Mouse (Mus musculus): ENCODE data around the gene Camkk1.
A peak's percentile ranks its signal among the peaks of the same experiment; 100 is the strongest.

Camkk1 gene

DNA sequence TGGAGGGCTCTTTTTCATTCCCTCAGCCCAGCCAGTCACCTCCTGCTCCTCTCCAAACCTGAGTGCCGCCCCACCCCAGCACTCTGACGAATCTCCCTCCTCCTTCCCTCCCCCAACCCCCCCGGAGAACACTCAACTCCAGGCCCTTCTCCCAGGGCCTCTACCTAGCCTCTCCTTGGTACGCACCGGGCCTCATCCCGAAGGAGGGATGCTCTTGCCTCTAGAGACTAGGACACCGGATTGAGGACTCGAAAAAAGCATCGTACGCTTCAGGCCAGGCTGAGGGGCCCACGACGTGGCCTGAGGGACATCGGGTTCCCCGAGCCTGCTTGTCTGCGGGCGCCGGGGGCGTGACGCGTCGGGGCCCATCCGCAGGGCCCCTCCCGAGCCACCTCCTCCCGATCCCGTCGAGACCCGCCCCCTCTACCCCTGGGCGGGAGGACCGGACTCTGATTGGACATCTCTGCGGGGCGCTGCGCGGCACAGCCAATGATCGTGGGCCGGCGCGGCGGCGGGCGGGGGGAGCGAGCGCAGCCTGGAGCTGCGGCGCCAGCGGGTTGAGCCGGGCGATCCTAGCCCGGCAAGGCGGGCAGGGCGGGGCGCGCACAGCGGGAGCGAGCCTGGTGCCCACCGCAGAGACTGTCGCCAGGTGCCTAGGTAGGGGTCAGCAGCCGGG, at the start of gene Camkk1:
TSS of gene Camkk1 (plus strand) at position 538 of the 676 bp plus-strand sequence.
- DNase-seq = peak; percentile 95

DNA sequence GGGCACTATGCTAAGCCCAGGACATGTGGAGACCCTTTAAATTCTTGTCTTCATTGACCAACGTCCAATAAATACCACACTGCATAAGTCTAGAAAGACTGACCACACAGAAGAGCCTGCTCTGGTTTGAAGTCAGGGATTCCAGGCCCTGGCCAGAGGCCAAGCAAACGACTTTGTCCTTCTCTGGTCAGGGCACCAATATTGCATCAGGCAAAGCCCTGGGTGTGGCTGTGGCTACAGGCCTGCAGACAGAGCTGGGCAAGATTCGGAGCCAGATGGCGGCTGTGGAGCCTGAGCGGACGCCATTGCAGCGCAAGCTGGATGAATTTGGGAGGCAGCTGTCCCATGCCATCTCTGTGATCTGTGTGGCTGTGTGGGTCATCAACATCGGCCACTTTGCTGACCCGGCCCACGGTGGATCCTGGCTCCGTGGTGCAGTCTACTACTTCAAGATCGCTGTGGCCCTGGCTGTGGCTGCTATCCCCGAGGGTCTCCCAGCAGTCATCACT, 43.8 kb upstream of the Camkk1 start:
- no peak for DNase-seq

DNA sequence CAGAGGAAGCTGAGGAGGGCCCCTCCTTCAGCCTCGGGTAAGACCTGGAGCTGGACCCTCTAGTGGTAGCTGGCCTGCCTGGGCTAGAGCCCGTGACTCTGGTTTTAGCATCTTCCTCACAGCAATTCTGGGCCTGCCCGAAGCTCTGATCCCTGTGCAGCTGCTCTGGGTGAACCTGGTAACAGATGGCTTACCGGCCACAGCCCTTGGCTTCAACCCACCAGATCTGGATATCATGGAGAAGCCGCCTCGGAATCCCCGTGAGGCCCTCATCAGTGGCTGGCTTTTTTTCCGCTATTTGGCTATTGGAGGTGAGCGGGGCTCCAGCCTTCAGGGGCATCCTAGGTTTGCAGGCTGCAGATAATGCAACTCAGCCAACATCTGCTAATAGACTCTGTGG, 36.3 kb upstream of the Camkk1 start:
- no peak for DNase-seq

DNA sequence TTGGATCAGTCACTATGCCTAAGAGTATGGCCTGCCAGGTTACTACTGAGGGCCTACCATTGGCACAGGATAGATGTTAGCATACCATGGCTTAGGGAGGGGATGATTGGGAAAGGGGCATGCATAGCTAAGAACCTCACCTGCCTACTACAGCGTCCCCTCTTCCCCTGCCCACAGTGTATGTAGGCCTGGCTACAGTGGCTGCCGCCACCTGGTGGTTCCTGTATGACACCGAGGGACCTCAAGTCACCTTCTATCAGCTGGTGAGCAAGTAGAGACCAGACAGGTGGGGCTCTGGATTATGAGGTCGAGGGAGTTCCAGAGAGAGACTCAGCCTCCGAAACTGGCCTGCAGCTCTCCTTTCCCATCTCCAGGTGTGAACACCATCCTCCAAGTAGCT, 35.5 kb upstream of the Camkk1 start:
- no peak for DNase-seq

DNA sequence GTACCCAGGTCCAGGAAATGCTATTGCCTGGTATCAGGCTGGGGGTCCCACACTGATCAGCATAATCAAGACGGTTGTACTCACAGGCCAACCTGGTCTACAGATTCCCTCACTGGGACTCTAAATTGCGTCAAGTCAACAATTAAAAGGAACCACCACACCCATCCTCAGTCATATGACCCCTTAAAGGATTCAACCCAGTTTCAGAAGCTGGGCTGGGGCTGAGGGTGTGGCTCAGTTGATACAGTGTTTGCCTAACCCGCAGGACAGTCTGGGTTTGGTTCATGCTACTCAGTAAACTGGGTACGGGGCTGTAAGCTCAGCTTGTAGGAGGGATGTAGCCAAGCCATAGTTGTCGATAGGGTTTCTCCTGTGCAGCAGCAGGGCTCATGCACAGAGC, 32.1 kb upstream of the Camkk1 start:
- DNase-seq = no peak

DNA sequence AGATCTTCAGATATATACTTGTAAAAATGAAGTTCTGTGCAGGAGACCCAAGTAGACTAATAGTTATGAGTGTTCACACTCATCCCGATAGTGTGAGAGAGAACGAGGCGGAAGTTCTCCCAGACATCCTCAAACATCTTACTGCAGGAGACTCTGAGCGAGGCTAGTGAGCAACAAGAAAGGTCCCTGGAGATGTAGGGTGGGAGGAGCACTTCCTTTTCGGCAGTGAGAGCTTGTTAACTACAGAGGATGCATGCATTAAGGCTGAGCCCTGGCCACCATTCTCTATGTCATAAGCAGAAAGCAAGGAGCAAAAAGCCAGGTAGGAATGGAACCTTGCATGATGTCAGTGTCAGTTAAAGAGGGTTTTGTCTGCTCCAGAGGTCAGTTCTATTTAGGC, 31.6 kb upstream of the Camkk1 start:
- DNase-seq = no peak

DNA sequence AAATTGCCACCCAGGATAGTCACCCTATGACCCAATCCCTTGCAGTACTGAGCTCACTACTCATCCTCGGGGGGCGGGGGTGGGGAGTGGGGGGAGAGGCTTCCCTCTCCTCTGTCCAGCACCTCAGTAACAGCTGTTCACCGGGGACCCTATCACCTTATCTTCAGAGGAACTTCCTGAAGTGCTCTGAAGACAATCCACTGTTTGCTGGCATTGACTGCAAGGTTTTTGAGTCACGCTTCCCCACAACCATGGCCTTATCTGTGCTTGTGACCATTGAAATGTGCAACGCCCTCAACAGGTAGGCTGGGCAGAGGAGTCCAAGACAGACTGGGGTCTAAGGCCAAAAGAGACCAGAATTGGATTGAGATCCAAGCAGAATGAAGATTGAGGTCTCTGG, 31.0 kb upstream of the Camkk1 start:
- DNase-seq = no peak

DNA sequence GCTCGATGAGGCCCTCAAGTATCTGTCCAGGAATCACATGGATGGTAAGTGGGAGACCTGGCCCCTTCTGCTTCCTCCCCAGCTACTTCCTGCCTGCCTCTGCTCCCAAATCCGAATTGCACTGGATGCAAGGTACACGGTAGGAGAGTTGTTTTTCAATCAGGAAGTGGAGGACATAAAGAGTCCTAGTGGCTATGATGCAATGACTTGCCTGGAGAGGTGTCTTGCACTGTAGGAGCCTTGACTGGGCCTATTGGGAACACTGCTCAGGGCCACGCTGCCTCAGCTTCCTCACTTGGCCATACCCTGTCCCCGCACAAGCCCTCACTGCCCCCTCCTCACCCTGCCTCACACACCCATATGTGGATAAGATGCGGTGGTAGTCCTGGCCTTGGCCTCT, 29.8 kb upstream of the Camkk1 start:
- no peak for DNase-seq

DNA sequence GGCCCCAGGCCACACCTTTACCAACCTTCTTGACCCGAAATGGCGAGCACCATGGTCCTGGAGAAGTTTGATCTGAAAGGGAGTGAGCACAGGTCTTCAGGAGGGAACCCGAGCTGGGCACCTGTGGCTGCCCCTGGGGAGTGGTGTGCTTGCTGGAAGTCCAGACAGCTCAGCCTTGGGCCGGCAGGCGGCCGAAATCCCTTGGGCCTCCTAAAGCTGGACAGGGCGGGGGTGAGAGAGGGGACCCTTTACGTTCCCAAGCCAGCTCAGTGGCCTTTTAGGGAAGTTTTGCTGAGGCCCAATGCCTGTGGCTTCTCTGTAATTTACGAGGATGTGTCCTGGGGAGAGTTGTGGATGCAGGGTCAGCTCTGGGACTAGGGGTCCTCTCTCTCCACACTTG, 28.1 kb upstream of the Camkk1 start:
- DNase-seq = no peak

DNA sequence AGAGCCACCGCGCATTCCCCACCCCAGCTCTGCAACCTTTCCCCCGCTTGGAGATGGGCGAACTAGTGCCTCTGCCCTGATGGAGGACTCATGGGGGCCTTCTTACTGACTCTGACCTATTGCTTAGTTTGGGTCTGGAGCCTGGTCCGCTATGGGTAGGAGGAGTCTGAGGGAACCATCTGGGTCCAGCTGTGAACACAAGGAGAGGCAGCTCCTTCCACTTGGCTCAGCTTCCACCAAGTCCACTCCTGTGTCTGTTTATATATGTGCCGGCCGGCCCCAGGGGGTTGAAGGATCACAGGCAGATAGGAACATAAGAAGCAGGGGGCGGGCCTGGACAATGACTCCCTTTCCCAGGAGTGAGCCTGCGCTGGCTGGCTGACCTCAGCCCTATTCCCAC, 26.8 kb upstream of the Camkk1 start:
- peak; percentile 71 for DNase-seq

DNA sequence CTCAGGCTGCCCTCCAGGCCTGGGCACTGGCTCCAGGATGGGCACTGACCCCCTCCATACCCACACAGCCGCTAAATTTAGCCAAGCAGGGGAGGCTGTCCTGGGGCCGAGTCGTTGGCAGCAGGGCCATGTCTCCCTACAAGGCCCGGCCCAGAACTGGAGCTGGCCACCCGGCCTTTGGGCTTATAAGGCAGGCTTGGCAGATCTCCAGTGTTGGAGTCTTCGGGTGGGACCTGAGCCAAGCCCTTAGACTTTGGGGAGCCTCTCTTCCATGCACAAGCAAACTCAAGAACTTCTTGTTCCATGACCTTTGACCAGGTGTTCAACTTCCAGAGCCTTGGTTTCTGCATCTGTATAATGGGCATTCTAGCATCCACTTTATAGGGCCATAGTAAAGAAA, 22.5 kb upstream of the Camkk1 start:
- DNase-seq = no peak

DNA sequence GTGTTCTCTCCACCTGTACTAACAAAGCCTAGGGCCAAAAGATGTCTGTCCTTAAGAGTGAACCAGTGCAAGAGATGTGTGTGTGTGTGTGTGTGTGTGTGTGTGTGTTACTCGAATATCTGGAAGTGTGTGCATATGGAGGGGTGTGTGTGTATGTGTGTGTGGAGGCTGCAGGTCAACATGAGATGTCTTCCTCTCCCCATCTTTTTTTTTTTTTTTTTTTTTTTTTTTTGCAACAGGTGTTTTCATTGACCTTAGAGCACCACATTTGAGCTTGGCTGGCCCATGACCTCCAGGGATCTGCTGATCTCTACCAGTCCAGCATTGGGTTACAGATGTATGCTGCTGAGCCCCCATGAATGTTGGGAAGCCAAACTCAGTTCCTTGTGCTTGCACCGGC, 22.0 kb upstream of the Camkk1 start:
- DNase-seq = no peak

DNA sequence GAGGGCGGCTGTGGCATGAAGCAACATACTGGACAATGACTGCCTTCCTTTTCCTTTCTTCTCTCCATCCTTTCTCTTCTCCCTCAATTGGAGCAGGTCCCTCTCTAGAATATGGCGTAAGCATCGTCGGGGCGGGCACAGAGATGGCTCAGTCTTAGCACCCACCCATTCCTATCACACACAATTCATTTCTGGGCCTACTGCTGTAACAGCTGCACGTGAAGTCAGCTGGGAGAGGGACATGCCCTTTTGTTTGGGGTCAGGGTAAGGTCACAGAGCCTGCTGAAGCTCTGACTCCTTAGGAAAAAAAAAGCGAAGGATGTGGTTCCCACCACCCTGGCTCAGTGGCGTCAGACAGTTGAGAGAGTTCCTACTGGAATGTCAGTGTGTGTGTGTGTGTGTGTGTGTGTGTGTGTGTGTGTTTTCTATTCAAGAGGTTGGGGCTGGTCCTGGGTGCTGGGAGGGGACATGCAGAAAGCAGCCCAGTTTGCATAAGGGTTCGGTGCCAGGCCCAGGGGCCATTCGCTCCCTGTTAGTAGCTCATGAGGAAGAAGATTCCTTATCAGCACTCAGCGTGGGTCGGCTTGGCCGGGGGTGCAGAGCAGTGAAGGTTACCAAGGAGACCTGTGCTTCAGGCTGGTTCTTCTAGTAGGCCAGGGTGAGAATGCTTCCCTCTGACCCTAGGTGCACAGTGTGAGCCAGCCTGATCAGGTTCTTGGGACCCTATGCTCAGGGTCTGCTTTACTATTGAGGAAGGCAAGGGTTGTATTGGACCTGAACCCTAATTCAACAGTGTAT, 21.1 kb upstream of the Camkk1 start:
- no peak for DNase-seq

DNA sequence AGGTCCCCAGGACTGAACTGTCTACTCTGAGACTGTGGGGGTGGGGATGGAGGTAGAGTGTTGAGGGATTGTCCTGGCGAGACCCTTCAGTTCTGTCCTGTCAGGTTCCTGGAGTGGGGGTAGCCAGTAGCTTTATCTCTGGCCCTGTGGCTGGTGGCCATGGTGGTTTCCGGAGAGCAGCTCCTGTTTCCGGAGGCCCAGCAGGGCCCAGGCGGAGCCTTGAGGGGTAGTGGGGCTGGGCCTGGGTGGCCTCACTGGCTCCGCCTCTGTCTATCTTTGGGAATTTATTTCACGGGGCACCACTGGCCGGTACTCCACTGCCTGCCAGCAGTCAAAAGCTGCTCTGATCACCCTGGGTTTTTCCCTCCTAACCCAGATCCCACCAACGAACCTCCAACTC, 20.0 kb upstream of the Camkk1 start, which contains the start of gene P2rx1:
TSS of gene P2rx1 (plus strand) at position 333 of the 400 bp plus-strand sequence.
- DNase-seq = peak; percentile 59

DNA sequence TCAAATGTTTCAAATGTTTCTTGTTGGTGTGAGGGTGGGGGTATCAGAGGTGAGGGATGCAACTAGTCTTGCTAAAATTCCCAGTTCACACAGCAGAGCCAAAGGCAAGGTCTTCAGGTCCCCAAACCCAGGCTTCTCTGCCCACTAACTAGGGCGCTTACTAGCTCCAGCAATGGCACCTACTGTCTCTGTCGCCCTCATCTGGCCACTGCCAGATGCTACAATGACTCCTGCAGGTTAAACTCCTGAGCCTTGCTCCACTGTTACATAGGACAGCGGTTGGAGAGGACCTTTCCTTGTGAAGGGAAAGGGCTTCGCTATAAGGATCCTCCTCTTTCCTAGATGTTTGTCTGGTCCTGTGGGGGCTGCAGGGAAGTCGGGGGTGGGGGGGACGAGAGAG, 17.8 kb upstream of the Camkk1 start:
- DNase-seq = peak; percentile 86

DNA sequence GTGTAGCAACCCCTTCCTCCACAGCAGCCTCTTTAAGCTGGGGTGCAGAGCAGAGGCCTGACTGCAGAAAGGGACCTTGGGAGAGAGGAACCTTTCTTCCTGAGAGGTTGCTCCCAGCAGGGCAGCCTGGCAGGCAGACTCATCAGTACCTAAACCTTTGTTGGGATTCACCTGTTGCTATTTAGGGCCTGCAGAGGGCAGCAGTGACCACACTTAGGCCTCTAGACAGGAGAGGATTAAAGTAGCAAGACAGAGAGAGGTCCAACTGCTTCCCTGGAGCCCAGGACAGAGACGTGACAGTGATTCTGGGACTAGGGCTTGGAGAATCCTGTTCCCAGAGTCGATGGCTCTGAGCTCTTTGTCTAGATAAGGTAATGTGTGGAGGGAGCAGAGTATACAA, 12.4 kb upstream of the Camkk1 start:
- DNase-seq = peak; percentile 53

DNA sequence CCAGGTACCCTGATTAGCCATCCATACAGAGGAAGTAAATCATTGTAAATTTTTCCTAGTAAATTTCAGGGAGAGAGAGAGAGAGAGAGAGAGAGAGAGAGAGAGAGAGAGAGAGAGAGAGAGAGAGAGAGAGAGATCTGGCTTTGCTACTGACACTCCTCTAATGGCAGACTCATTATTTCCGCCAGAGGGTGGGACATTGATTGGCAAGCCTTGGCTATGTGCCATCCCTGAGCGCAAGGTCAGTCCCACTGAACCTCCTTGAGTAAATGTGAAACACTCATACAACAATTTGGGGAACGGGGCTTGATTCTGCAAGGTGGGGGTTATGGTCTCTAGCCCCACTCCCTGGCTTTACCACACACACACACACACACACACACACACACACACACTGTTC, 11.7 kb upstream of the Camkk1 start:
- no peak for DNase-seq

DNA sequence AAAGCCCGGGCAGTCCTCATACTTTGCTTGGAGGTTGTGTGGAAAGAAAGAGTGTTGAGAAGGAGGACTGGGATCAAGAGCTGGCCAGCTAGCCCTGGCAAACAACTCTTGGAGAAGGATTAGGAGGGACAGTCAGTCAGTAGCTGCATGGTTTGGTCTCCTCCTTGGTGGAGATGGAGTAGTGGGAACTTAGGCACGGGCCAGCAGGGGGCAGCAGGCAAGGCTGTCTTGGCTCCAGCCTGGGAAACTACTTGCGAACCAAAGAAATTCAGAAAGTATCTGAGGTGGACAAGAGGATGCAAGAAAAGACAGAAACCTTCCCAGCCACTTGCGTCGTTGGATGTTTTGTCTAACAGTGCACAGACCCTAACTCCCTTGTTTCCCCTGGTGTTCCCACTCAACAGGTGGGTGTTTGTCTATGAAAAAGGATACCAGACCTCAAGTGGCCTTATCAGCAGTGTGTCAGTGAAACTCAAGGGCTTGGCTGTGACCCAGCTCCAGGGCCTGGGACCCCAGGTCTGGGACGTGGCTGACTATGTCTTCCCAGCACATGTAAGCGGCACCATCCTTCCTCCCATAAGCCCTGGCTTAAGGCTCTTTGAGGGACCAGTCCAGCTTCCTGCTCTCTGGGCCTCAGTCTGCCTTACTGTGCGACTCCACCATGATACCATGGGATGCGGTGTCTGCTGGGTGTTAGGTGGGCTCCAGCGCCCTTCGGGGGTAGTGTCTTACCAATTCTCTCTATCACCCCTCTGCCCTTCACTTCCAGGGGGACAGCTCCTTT, 10.9 kb upstream of the Camkk1 start:
- peak; percentile 78 for DNase-seq

DNA sequence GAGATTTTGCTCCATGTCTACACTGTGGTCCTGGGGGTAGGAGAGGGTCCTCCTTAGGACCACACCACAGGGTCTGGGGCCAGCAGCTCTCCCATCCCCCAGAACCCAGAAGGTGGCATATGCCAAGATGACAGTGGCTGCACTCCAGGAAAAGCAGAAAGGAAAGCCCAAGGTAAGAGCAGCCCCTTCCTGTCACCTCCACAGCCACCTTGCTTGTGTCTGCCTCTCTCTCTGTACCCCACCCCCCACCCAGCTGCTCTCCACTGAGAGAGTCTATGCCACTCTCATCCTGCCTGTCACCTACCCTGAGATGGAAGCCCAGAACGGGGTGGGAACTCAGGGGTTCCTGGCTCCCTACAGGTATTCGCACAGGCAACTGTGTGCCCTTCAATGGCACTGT, 10.0 kb upstream of the Camkk1 start:
- no peak for DNase-seq

DNA sequence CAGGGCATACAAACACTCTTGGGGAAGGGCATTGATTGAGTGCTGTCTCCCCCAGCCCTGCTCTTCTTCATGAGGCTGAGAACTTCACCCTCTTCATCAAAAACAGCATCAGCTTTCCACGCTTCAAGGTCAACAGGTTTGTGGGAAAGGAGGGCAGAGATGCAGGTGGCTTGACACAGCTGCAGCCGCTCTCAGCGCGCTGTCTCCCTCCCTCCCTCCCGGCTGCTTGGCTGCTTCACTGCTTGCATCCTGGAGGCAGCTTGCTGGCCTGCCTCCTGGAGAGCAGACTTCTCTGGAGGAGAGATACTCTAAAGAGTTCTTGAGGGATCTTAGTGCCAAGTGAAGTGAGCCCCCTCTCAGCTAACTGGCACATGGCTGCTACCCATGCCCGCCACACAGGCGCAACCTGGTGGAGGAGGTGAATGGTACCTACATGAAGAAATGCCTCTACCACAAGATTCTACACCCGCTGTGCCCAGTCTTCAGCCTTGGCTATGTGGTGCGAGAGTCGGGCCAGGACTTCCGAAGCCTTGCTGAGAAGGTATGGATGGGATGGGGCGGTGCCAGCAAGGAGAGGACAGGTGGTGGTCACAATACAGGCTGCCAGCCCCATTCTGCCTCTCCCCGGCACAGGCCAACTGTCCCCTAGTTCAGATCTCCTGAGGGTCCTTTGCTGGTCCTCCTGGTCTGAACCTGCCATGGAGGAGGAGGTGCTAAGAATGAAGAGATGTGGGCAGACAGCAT, 9.1 kb upstream of the Camkk1 start:
- DNase-seq = no peak

DNA sequence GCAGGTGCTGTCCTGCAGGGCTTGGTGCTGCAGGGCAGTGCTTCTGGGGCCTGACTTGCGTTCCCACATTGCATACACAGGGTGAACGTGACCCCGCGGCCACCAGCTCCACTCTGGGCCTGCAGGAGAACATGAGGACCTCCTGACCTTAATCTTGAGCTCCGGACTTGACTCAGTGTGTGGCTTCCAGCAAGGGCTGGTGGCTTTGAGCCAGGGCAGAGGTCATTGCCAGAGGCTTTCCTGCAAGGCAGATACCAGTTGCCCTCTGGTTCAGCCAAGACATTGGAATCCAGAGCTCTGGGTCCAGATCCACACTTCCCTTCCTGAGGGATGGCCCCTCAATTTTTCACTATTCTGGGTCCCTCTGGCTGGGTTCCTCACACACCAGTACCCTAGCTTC, 4.8 kb upstream of the Camkk1 start:
- no peak for DNase-seq

DNA sequence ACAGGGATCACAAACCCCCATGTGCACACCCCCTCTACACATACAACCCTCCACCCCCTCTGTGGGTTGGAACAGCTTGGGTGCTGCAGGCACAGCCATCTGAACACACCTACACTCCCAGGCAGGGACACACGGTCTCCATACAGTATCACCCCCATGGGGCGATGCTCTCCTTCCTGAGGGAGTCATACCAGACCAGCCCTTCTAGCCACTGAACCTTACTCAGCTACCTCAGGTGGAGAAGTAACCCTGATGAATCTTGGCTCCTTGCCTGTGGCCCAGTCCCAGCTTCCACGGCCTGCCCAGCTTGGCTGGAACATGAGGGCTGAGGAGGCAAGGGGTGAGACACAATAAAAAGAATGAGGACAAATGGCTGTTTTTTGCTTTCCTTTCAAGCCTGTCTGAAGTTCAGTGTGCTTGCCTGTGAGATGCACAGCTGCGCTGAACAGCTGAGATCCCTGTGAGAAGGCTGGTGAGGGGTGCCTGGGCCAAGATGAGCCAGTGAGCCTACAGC, 3.9 kb upstream of the Camkk1 start:
- DNase-seq = no peak

Data from lung, postnatal 10 days (tissue).